Mouse (Mus musculus): Measurements from ENCODE around the gene Celsr1. TPM values are rescaled to one million over a fixed set of nuclear protein-coding genes. Genes with fewer than 3 reads are reported as not detected.
A peak's percentile ranks its signal among the peaks of the same experiment; 100 is the strongest.

The Celsr1 gene
- polyA plus RNA-seq, 1 experiment from 2014 or later, result 2.2 TPM

- Histone ChIP-seq H3K27ac (ENCODE audit: low read depth) (no peak overlapping the region; the same call in 1 of the 2 replicates), H3K4me2 (ENCODE audit: low read length) (peak overlapping the region; percentile 75), H3K4me3 (ENCODE audit: low read depth, low read length) (peak overlapping the region; percentile 71), H3K9me3 (ENCODE audit: control insufficient read depth, low read length) (no peaks in the 10 kb centered on the region), H3K9ac (ENCODE audit: low read length) (peak overlapping the region; percentile 65), H3K36me3 (ENCODE audit: control insufficient read depth, insufficient read depth, low read length) (peaks cover 28% of the 10 kb centered on the region), H3K4me1 (replicated peaks; ENCODE audit: control insufficient read depth, insufficient read depth, low read length) (peaks cover 16% of the 10 kb centered on the region), H3K27me3 (replicated peaks; ENCODE audit: control insufficient read depth, insufficient read depth, low read length) (no peaks in the 10 kb centered on the region)
- ATAC-seq (replicated peaks; ENCODE audit: low FRiP score, low TSS enrichment, low read depth) (peak; percentile 21; the same call in 1 of the 2 replicates), DNase-seq (ENCODE audit: low spot score) (no peak)
- whole genome bisulfite sequencing, result 11% methylated on average over 15 of the region's 15 CpGs
Measured at GRCm38 (mm10) chr15:85858980-85859489, 174.5 kb downstream of the Celsr1 start.

DNA sequence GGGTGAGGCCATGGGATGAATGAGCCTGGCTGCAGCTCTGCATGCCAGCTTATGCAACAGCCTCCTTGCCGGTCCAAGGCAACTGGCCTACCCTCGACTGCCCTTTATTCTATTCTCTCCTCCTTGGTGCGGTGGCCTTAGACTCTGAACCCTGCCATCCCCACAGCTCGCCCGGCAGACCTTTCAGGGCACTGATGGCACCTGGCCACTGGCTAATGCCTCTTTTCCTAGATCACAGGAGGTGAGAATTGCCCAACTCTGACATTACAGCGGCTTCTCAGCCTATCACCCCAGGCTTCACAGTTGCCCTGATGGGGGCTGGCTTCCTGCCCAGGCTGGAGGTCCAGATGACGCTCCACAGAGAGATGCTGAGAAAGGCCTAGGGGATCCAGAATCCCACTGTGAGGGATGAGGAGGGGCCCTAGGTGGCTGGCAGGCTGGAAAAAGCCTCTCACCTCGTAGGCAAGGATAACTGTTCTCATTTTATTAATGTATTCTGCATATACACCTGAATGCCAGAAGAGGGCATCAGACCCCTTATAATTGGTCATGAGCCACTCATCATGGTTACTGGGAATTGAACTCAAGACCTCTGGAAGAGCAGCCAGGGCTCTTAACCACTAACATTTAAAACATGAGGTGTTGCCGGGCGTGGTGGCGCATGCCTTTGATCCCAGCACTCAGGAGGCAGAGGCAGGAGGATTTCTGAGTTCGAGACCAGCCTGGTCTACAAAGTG, 181.8 kb downstream of the Celsr1 start:
- no peak overlapping the region for H3K4me2 ChIP-seq (ENCODE audit: low read length)
- no peak overlapping the region for H3K27ac ChIP-seq (ENCODE audit: low read depth)
- H3K4me1 ChIP-seq (replicated peaks; ENCODE audit: control insufficient read depth, insufficient read depth, low read length), result no peaks in the 10 kb centered on the region
- DNase-seq (ENCODE audit: low spot score), result no peak
- H3K36me3 ChIP-seq (ENCODE audit: control insufficient read depth, insufficient read depth, low read length), result no peaks in the 10 kb centered on the region
- 81% methylated on average over 12 of the region's 12 CpGs for WGBS
- H3K9me3 ChIP-seq (ENCODE audit: control insufficient read depth, low read length), result no peaks in the 10 kb centered on the region
- no peak overlapping the region for H3K4me3 ChIP-seq (ENCODE audit: low read depth, low read length)
- ATAC-seq (replicated peaks; ENCODE audit: low FRiP score, low TSS enrichment, low read depth), result no peak
- no peak overlapping the region for H3K9ac ChIP-seq (ENCODE audit: low read length)
- H3K27me3 ChIP-seq (replicated peaks; ENCODE audit: control insufficient read depth, insufficient read depth, low read length), result no peaks in the 10 kb centered on the region

Other genes with a start within 250 kb of the Celsr1 start
- 38.5 and 38.7 TPM in 2 replicates for gene Cdpf1, start 222.1 kb downstream of the Celsr1 start, polyA plus RNA-seq (2014; fragmentation: Nextera tagmentation; extraction: Ambion mirVana)
- 0.36 and 0.37 TPM in 2 replicates for gene Pkdrej, start 212.0 kb downstream of the Celsr1 start, polyA plus RNA-seq (2014; fragmentation: Nextera tagmentation; extraction: Ambion mirVana)
- 6.6 and 6.7 TPM in 2 replicates for gene Ttc38, start 201.5 kb downstream of the Celsr1 start, polyA plus RNA-seq (2014; fragmentation: Nextera tagmentation; extraction: Ambion mirVana)
- gene Gtse1, start 174.0 kb downstream of the Celsr1 start, polyA plus RNA-seq (2014; fragmentation: Nextera tagmentation; extraction: Ambion mirVana), result 25.8 and 27.4 TPM in 2 replicates
- 35.7 and 36.4 TPM in 2 replicates for gene Trmu, start 154.5 kb downstream of the Celsr1 start, polyA plus RNA-seq (2014; fragmentation: Nextera tagmentation; extraction: Ambion mirVana)
- 6.0 and 8.1 TPM in 2 replicates for gene Gramd4, start 23.9 kb upstream of the Celsr1 start, polyA plus RNA-seq (2014; fragmentation: Nextera tagmentation; extraction: Ambion mirVana)
- gene Cerk, start 152.4 kb upstream of the Celsr1 start, polyA plus RNA-seq (2014; fragmentation: Nextera tagmentation; extraction: Ambion mirVana), result 11.5 and 11.7 TPM in 2 replicates
- gene Tbc1d22a, start 180.7 kb upstream of the Celsr1 start, polyA plus RNA-seq (2014; fragmentation: Nextera tagmentation; extraction: Ambion mirVana), result 9.6 and 10.3 TPM in 2 replicates